Mouse (Mus musculus) neural tube, embryonic 10.5 days (tissue): ENCODE measurements around the gene Podnl1.

Source experiments
- DNase-seq: peaks from one replicate; pipeline ENCODE4 v3.0.0-alpha.2; 2017; ENCODE audit warnings: low spot score; ENCODE audit errors: extremely low spot score

Podnl1 gene

DNA sequence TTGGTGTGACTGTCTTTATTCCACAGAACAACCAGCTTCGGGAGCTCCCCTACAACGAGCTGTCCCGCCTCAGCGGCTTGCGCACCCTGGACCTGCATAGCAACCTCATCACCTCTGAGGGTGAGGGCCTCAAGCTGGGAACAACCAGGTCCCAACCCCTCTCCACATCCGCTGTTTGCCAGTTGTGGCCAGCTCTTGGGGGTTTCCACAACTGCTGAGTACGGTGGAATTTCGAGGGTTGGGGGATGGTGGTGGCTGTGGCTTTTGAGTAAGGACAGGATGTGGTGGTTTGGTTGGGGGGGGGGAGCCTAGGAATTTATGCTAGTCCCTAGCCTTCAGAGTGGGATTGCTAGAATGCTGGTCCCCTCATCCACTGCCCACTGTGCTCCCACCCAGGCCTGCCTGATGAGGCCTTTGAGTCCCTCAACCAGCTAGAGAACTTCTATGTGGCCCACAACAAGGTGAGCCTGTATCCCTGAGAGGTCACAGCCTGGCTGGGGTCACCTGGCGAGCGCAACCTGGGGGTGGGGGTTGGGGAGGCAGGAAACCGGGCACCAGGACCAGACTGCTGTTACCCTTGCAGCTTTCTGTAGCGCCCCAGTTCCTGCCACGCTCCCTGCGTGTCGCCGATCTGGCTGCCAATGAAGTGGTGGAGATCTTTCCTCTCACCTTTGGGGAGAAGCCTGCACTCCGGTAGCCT is 1.6 kb downstream of the Podnl1 start:
- DNase-seq, result no peak

- DNase-seq, result no peak
Measured at GRCm38 (mm10) chr8:84128277-84128676, 2.5 kb downstream of the Podnl1 start.

- DNase-seq, result no peak
Measured at GRCm38 (mm10) chr8:84130806-84131205, 5.0 kb downstream of the Podnl1 start.

- DNase-seq, result no peak
Measured at GRCm38 (mm10) chr8:84132225-84132624, 6.4 kb downstream of the Podnl1 start.

DNA sequence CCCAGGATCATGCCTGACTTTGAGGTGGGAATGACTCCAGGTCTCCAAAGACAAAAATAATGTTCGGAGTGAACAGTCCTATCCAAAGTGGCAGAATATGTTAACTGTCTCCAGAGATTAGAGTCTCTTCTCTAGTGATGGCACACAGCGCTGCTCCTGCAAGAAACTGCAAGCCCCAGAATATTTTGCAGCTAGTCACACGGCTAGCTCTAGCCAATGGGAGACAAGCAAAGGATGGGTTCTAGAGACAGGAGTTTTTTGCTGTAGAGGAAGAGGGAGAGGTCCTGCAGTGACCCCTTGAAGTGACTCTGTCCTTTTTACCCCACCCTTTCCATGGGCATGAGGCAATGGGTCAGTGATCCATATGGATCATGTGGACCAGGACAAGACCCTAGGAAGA is 12.1 kb downstream of the Podnl1 start:
- no peak for DNase-seq

- no peak for DNase-seq
Measured at GRCm38 (mm10) chr8:84140838-84141237, 15.0 kb downstream of the Podnl1 start.

GRCm38 (mm10) chr8:84144636-84145245 is 19.0 kb downstream of the Podnl1 start:
- DNase-seq, result no peak

DNA sequence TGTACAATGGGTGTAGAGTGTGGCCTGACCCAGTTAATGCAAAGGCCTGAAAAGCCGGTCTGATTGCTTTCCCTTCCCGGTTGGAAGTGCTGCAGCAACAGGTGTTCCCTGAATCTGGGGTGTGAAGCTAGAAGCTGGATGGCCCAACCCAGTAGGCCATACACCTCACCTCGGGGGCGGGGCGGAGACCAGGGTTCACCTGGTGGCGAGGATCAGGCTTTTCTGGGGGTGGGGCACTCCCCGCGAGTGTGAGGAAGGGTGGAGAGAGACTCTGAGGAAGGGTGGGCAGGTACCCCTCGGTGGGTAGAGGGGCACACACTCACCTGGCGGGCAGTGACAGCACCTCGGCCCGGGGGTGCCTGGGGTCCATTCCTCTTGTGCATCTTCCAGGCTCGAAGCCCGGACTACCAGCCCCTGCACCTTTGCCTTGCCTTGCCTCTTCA is 21.6 kb downstream of the Podnl1 start:
- DNase-seq, result no peak

DNA sequence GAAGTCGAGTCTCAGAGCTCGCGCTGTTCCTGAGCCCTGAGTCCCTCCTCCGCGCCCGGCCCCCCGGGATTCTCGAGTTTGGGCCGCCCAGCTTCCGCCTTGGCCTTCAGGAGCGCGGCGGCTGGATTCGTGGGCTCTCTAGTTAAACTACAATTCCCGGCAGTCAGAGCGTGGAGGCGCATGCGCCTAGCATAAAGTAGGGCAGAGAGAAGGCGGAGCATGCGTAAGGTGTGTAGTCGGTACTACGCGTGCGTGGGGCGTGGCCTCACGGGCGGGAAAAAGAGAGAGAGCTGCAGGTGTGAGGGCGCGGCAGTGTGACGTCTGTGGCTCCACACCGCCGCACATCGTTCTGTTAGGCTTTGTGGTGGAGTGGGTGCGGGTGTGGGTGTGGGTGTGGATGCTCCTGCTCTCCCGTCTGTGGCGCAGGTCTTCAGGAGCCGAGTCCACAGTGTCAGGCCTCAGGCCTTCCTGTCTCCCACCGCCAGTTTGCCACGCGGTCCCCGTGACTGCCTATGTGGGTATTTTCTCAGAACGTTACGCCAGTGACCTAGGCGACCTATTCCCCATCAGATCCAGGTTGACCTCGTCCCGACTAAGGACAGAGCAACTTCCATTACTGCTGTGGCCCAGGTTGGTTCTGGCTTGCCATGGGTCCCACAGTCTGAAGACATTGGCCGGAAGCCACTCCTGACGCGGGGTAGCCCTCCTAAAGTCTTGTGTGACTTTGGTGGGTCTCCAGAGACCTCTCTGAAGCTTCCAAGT is 22.2 kb downstream of the Podnl1 start, which contains the start of the genes Cc2d1a and 4930432K21Rik:
TSS of gene Cc2d1a (minus strand) at position 168 of the 762 bp plus-strand sequence.
TSS of gene 4930432K21Rik (plus strand) at position 257 of the 762 bp plus-strand sequence.
- peak; percentile 85 for DNase-seq

DNA sequence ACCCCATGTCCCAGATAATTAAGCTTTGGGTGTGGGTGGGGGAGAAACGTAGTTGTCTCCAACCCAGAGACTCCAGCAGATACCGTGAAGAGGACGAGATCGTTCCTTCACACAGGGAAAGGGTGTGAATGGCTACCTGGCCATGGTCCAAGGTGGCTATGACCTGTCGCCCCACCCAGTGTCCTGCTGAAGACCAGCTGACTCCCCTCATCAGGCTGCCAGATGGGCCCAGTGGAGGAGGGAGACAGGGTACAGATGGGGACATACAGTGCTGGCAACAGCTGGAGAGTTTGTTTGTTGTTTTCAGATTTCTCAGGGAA is 22.7 kb downstream of the Podnl1 start:
- no peak for DNase-seq

GRCm38 (mm10) chr8:84149181-84149580 is 23.4 kb downstream of the Podnl1 start:
- no peak for DNase-seq

GRCm38 (mm10) chr8:84157620-84158019 is 31.8 kb downstream of the Podnl1 start:
- DNase-seq, result no peak

DNA sequence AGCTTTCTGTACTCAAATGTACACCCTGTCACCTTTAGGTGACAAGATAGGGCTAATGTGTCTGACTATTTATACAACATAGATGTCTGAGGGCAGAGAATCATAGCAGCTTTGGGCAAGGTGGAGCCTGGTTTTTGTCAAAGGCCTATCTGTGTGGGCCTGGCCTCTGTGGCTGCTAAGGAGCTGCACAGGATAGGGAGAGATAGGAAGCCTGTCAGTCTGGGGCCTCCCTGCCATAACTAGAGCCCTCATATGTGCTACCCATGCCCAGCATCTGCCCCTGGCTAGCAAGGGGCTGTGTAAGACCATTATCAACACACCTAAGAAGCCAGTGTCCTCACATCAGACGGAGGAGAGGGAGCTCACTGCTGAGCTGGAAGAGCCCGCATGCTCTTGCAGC is 41.9 kb downstream of the Podnl1 start:
- DNase-seq, result no peak

DNA sequence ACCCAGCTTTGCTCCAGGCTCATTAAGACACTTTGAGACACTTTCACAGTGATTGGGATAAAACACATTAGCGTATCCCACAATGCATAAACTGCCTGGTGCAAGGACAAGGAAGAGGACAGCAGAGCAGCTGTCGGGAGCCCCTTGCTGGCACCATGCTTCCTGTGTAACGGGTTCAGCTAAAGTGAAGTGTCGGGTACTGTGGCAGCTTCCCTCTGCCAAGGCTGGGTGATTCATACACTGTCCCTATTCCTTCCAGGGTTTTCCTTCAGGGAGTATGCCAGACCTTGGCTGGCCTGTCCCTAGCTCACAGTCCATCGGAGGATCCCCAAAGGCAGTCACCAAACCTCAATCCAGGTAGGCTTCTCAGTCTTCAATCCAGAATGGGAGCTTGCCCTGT is 44.3 kb downstream of the Podnl1 start:
- DNase-seq, result no peak

DNA sequence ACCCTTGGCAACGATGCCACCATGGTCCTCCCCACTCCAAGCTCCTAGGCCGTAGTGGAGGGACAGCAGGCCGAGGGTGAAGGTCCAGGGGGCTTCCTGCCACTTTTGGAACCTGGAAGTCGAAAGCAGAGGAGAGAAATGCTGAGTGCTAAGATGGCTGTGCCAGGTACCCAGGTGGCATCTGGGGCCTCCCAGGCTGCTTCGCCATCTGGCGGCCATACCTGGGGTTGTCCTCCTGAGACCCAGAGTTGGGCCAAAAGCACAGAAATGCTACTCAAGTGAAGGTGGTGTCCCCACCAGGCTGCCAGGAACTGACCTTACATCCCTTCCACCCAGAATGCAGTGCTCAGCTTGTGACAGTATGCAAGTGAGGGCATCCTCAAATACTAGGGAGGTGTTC is 48.1 kb downstream of the Podnl1 start:
- DNase-seq, result no peak

DNA sequence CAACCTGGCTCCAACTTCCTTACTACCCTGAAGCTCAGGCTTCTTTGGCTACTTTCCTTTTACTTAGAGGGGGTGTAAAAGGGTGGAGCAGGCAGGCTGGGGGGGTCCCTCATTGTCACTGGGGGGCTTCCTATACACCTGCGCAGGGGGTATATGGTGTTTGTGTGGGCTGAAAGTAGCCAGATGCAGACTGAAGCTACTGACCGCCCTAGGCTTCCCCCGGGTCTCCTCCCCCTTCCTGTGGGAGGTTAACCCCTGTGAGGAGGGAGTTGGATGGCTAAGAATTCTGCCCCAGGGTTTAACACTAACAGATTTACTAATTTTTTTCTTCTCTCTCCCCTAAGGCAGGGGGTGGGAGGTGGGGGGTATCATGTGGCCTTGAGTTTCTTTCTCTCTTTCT is 50.8 kb downstream of the Podnl1 start:
- no peak for DNase-seq

DNA sequence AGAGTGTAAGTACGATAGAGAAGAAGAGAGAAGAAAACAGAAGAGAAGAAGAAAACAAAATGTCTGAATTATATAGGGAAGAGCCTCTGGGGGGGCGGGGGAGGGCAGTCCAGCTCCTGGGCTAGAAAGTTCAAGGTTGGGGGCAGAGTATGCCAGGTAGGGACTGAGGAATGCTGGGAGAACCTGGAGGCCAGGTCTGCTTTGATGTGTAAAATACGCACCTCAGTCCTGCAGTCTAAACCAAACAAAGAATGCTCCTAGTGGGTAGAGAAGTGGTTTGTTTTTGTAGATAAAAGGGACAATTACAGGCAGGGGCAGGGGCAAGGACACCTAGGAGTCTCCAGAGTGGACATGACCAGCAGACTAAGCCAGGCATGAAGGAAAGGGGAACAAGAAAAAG is 51.6 kb downstream of the Podnl1 start:
- DNase-seq, result no peak

DNA sequence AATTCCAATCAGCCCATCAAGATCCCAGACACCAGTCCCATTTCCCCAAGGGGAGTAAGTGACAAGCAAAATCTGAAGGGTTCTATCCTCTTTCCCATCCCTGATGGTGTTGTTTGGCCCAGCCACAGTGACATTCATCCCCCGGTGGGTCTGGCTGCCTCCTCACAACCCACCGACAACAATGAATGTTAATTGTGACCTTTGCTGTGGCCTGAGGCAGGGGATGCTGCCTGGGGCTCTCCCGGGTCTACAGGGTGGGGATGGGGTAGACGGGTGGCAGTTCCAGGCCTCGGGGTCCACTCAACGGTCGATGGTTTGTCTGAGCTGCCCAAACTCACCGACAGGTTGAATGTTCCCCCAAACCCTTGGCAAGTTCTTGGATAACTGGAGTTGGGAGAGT is 52.8 kb downstream of the Podnl1 start:
- DNase-seq, result no peak

GRCm38 (mm10) chr8:84179946-84180345 is 54.2 kb downstream of the Podnl1 start:
- DNase-seq, result peak; percentile 53

- DNase-seq, result peak; percentile 89
Measured at GRCm38 (mm10) chr8:84180530-84181190, 54.9 kb downstream of the Podnl1 start.
